Mouse (Mus musculus) liver, adult 2 months (tissue): ENCODE results near the gene Kat5.

ENCODE experiments used
- CTCF ChIP-seq: fragments of 200-500 bp; IDR thresholded peaks from 2 replicates; pipeline ENCODE4 v1.5.1; 2011; ENCODE audit warnings: low read depth, low read length, control low read depth
- POLR2A ChIP-seq: fragments of 200-500 bp; IDR thresholded peaks from 2 replicates; pipeline ENCODE4 v1.6.1; 2011; ENCODE audit warnings: low read length, control low read depth; ENCODE audit not compliant: insufficient read depth; ENCODE audit errors: extremely low read depth

GRCm38 (mm10) chr19:5649298-5649741, 39.3 kb upstream of the Kat5 start:
- TF ChIP-seq CTCF: no peak
- no peak for TF ChIP-seq POLR2A
